Mouse (Mus musculus) ES-Bruce4 (cell line): ENCODE measurements around the gene Grik2.

Experiments used
- CTCF ChIP-seq: IDR thresholded peaks from one replicate; pipeline ENCODE4 v1.8.1; 2011; ENCODE audit warnings: low read depth, low read length
- EP300 ChIP-seq: IDR thresholded peaks from 2 replicates; pipeline ENCODE4 v1.6.1; 2011; ENCODE audit warnings: low read depth, low read length; ENCODE audit not compliant: insufficient read depth
- POLR2A ChIP-seq: IDR thresholded peaks from one replicate; pipeline ENCODE4 v1.8.1; 2011; ENCODE audit warnings: low read length; ENCODE audit not compliant: insufficient read depth

GRCm38 (mm10) chr10:49256247-49256939 lies 532.2 kb downstream of the Grik2 start:
- TF ChIP-seq CTCF (no peak), POLR2A (no peak), EP300 (no peak)
